Mouse (Mus musculus): Measurements from ENCODE around the gene Nudt8.
"Not testable (repeated sequence)": the region's sequence is repeated elsewhere in the genome, so short reads cannot be mapped to it uniquely, and the experiment has no call there.

Gene Nudt8

GRCm38 (mm10) chr19:4000119-4000900, at the start of gene Nudt8, which contains the start of gene Gm49405:
Gene Nudt8 (plus strand): TSS chr19:4000580.
Gene Gm49405 (plus strand): TSS chr19:4000626.
- peak; percentile 95 for DNase-seq (ENCODE audit: extremely low spot score, low spot score)

- DNase-seq (ENCODE audit: extremely low spot score, low spot score): no peak
These were observed 48.9 kb upstream of the Nudt8 start for GRCm38 (mm10) chr19:3951461-3951860.

GRCm38 (mm10) chr19:3952099-3952498, 48.3 kb upstream of the Nudt8 start:
- DNase-seq (ENCODE audit: extremely low spot score, low spot score): no peak

DNA sequence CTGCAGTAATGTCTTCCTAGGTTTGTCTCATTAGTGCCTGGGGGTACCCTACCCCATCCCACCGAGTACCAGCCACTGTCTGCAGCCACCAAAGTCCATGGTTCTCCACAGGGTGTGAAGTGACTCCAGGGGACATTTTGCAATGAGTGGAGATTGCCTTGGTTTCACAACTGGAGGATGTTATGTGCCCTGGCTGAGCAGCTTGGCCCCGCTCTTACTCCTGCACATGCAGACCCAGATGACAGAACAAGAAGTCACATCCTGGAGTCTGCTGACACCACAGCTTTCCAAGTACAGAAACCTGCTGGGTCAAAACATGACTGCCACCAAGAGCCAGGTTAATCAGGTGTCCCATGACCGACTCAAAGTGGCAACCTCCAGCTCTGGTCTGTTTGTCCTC, 45.3 kb upstream of the Nudt8 start:
- no peak for DNase-seq (ENCODE audit: extremely low spot score, low spot score)

DNA sequence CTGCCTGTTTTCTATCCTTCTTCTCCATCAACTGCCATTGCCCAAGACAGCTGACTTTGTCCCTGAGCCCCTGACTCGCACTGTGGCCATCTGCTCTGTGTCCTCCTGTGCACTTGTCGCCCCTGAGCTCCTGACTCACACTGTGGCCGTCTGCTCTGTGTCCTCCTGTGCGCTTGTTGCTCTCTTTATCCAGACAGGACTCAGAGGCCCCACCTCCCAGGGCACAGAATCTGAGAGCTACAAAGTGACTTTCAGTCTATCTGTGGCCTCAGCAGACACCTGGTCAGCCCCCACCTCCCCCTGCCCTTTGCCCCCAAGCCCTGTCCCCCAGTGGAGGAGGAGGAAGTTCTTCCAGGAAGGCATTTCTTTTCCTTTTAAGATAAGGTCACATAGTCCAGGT, 44.6 kb upstream of the Nudt8 start:
- DNase-seq (ENCODE audit: extremely low spot score, low spot score): no peak

DNA sequence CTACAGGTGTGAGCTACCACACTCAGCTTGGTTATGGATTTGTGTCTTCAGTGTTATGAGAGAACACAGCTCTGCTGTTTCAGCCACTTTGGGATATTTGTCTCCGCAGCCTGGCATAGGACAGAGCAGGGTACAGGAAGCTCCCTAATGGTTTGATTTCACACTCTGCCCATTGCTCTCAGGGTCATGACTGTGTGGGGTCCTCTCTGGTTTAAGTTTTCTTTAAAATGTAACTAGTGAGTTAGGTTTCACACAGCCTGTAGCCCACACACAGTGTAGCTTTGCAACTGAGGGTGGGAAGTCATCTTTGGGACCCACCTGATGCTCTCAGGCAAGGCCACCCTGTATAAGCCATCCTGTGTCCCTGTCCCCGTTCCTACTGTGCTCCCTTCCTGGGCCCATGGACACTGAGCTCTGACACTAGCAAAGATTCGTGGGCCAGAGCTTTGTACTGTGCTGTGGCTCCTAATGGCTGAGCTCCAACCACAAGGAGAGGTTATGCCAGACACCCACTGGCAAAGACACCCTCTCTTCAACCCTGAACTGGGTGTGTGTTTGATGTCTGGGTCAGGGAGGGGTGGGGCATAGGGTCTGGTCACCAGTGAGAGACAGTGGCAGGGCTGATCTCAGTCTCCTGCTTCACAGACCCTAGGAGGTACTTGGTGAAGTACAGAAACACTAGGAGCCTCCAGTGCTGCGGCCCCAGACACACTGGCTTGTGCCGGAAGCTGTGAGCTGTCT, 42.9 kb upstream of the Nudt8 start:
- DNase-seq (ENCODE audit: extremely low spot score, low spot score): not testable (repeated sequence)

- no peak for DNase-seq (ENCODE audit: extremely low spot score, low spot score)
These were observed 41.9 kb upstream of the Nudt8 start, which contains the start of gene Aldh3b3 for GRCm38 (mm10) chr19:3958470-3958869. Gene Aldh3b3 (plus strand): TSS chr19:3958645.

DNA sequence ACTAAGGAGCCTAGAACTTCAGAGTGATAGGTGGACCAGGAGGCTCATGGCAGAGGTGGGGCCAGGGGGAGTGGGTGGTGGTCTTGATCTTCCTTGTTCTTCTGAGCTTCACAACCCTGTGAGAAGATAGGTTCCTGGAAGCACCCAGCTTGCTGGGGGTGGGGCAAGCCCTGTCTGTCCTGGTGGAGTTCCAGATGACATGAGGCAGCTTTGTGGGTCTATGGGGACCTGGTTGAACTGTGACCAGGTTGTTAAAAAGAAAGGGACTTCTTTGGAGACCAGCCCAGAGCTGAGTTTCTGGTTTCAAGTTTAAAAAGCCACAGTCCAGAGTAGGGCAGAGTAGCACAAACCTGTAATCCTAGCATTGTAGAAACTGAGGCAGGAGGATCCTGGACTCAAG, 41.4 kb upstream of the Nudt8 start:
- no peak for DNase-seq (ENCODE audit: extremely low spot score, low spot score)

- DNase-seq (ENCODE audit: extremely low spot score, low spot score): no peak
These were observed 40.2 kb upstream of the Nudt8 start for GRCm38 (mm10) chr19:3960211-3960610.

DNA sequence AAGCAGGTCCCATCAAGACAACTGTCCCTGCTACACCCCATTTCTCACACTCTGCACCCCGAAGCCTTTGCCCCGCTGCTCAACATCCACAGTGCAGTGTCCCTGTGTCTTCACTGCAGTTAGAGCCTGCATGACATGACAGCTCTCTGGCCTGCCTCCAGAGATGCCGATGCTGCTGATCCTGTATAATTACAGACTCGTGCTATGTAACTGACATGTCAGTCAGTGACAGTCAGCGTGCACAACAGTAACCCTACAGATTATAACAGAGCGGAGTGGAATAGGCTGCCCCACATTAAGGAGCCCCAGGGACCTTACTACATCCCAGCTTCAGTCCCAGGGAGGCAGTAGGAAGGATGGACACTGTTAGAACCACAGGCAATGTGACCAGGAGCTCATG, 38.6 kb upstream of the Nudt8 start:
- not testable (repeated sequence) for DNase-seq (ENCODE audit: extremely low spot score, low spot score)

GRCm38 (mm10) chr19:3962469-3962868, 37.9 kb upstream of the Nudt8 start:
- no peak for DNase-seq (ENCODE audit: extremely low spot score, low spot score)

DNA sequence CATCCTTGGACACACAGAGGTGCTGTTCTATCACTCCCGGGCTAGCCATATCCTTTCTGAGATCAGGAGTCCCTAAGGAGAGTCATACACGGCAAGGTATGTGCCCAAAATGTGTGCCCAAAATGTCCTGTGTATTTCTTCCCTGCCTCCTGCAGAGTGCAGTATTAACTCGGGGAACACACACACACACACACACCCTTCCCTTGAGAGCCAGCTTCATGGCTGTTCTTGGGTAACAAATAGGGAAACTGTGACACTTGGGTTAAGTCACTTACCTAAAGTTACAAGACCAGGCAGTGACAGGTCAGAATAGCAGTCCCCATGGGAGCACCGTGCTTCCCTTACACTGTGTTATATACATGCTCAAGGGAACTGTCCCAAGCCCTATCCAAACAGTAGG, 36.4 kb upstream of the Nudt8 start:
- no peak for DNase-seq (ENCODE audit: extremely low spot score, low spot score)

- DNase-seq (ENCODE audit: extremely low spot score, low spot score): no peak
These were observed 33.9 kb upstream of the Nudt8 start for GRCm38 (mm10) chr19:3966330-3967075.

DNA sequence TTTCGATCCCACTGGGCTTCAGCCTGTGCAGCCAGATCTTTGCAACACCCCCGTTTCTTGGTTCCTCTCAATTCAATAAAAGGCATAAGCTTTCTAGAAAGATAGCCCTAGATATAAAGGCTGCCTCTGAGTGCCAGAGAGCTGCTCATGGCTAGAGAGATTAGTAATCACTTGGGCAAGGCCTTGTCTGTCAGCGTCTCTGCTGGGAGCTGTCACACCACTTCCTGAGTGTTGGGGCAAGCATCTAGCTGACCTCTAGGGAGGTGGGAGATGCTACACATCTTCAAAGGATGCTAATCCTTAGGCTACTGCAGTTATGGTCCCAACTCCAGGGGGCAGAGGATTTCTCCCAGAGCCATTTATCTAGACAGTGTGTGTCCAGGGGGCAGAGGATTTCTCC, 33.1 kb upstream of the Nudt8 start:
- no peak for DNase-seq (ENCODE audit: extremely low spot score, low spot score)

GRCm38 (mm10) chr19:3972229-3972628, 28.2 kb upstream of the Nudt8 start, which contains the start of gene Aldh3b2:
Gene Aldh3b2 (plus strand): TSS chr19:3972328.
- DNase-seq (ENCODE audit: extremely low spot score, low spot score): no peak

GRCm38 (mm10) chr19:3974608-3975007, 25.8 kb upstream of the Nudt8 start:
- DNase-seq (ENCODE audit: extremely low spot score, low spot score): not testable (repeated sequence)

- DNase-seq (ENCODE audit: extremely low spot score, low spot score): no peak
These were observed 24.5 kb upstream of the Nudt8 start for GRCm38 (mm10) chr19:3975866-3976265.

GRCm38 (mm10) chr19:3980309-3980708, 20.1 kb upstream of the Nudt8 start:
- DNase-seq (ENCODE audit: extremely low spot score, low spot score): peak; percentile 73

DNA sequence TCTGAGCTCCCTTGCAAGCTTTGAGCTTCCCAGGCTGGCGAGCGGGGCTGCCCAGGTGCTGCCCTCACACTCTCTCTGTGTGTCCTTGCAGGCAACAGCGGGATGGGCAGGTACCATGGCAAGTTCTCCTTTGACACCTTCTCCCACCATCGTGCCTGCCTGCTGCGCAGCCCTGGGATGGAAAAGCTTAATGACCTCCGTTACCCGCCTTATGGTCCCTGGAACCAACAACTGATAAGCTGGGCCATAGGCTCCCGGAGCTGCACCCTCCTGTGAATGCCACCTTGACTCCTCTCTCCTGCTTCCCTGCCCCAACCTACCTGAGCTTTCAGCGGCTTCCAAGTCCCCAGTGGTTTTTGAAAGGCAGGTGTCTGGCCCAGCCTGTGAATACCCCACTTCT, 19.5 kb upstream of the Nudt8 start:
- no peak for DNase-seq (ENCODE audit: extremely low spot score, low spot score)

GRCm38 (mm10) chr19:3983527-3984200, 16.7 kb upstream of the Nudt8 start:
- no peak for DNase-seq (ENCODE audit: extremely low spot score, low spot score)

- DNase-seq (ENCODE audit: extremely low spot score, low spot score): no peak
These were observed 15.1 kb upstream of the Nudt8 start for GRCm38 (mm10) chr19:3985261-3985681.

All from neural tube, embryonic 10.5 days (tissue).